Mouse (Mus musculus) heart, embryonic 14.5 days (tissue): Measurements from ENCODE around the gene Ugcg. TPM values are rescaled to one million over a fixed set of nuclear protein-coding genes. Genes with fewer than 3 reads are reported as not detected.

Experiments
- ATAC-seq: fragments of 200-750 bp; cut with Nextera tagmentation; 2 replicates; pipeline ENCODE4 v1.8.0; 2017; ENCODE audit warnings: low read depth, moderate TSS enrichment; ENCODE audit not compliant: insufficient number of reproducible peaks, insufficient read depth, low FRiP score
- H3K27ac ChIP-seq, 2 experiments: fragments of 200-500 bp in 1 of 2; fragments of 300-500 bp in 1 of 2; sonication (generic) in 1 of 2; replicated peaks in 1 of 2; 2 replicates each; pipeline ENCODE4 v1.5.1; 2012 to 2014; ENCODE audit warnings: low read depth in 2 of 2, low read length in 2 of 2, control low read depth in 1 of 2, mild to moderate bottlenecking in 1 of 2, mixed read lengths in 1 of 2; ENCODE audit not compliant: control insufficient read depth in 1 of 2, insufficient read depth in 1 of 2
- H3K27me3 ChIP-seq: fragments of 300-500 bp; sonication (generic); 2 replicates; pipeline ENCODE4 v1.6.1; 2014; ENCODE audit warnings: mild to moderate bottlenecking, low read length, control low read depth; ENCODE audit not compliant: control insufficient read depth, insufficient read depth
- H3K36me3 ChIP-seq: fragments of 300-500 bp; sonication (generic); 2 replicates; pipeline ENCODE4 v1.6.1; 2014; ENCODE audit warnings: mild to moderate bottlenecking, control low read depth, low read length, mixed read lengths; ENCODE audit not compliant: control insufficient read depth, insufficient read depth
- H3K4me1 ChIP-seq, 2 experiments: fragments of 200-500 bp in 1 of 2; fragments of 300-500 bp in 1 of 2; sonication (generic) in 1 of 2; 2 replicates each; pipeline ENCODE4 v1.6.1; 2012 to 2014; ENCODE audit warnings: low read length in 2 of 2, control low read depth in 1 of 2, mixed read lengths in 1 of 2; ENCODE audit not compliant: control insufficient read depth in 2 of 2, insufficient read depth in 2 of 2
- H3K4me2 ChIP-seq: fragments of 300-500 bp; sonication (generic); 2 replicates; pipeline ENCODE4 v1.6.1; 2014; ENCODE audit warnings: mild to moderate bottlenecking, low read length
- H3K4me3 ChIP-seq, 2 experiments: fragments of 200-500 bp in 1 of 2; fragments of 300-500 bp in 1 of 2; sonication (generic) in 1 of 2; 2 replicates each; pipeline ENCODE4 v1.5.1; 2012 to 2014; ENCODE audit warnings: low read length in 2 of 2, mild to moderate bottlenecking in 2 of 2, control low read depth in 1 of 2, low read depth in 1 of 2, moderate library complexity in 1 of 2; ENCODE audit not compliant: control insufficient read depth in 1 of 2, insufficient read depth in 1 of 2
- H3K9ac ChIP-seq: fragments of 300-500 bp; sonication (generic); 2 replicates; pipeline ENCODE4 v1.6.1; 2014; ENCODE audit warnings: mild to moderate bottlenecking, low read length
- H3K9me3 ChIP-seq: fragments of 300-500 bp; sonication (generic); 2 replicates; pipeline ENCODE4 v1.6.1; 2016; ENCODE audit warnings: low read length, control low read depth; ENCODE audit not compliant: control insufficient read depth
- WGBS: fragments of 180-500 bp; shearing (Covaris S2); extraction: QIAGEN DNeasy Blood & Tissue Kit; methylation state at CpG from one replicate; pipeline ENCODE4 v1.1.7; 2014; 5-methylcytosine and 5-hydroxymethylcytosine counted together
- polyA plus RNA-seq: library from polyadenylated mRNA; unstranded; fragments of >200 nt; fragmentation: Nextera tagmentation; extraction: Ambion mirVana; gene quantifications from 2 replicates; pipeline ENCODE4 v1.2.1, GENCODE M21; 2014

Ugcg gene
- polyA plus RNA-seq, 1 experiment from 2014 or later, result 11.0 TPM

DNA sequence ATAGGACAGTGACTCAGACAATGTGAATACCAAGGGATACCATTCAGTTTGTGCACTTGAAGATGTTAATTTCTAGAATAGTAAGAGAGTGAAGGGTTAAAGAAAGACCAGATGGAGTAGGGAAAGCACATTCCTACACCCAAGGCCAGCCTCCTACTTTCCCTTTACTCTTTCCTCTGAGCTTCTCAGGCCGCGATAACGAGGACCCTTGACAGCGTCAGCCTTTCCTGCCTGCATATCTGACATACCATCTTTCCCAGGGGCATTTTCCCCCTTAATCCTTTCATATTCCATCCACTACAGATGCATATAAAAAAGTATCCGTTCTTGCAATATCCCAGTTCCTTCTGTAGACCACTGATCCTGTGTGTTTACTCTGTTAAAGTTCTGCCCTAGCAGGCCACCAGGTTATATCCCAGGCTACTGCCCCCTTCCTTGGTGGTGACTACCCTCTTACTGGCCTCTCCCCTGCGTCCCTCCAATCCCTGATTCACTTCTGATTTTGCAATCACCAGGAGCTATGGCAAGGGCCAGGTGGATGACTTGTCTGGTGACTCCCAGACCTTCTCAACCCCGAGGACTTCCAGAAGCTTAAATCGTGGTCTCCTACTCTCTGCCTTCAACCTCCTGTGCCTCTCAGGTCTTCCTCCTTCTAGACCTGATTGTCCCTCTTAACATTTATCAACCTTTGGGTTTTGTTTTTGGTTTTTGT lies 27.9 kb upstream of the Ugcg start:
- WGBS, result 37% methylated on average over 8 of the region's 8 CpGs
- peaks cover 14 to 24% of the 10 kb centered on the region in 2 experiments for H3K4me1 ChIP-seq
- H3K9ac ChIP-seq, result no peak overlapping the region
- no peak overlapping the region for H3K27ac ChIP-seq
- H3K4me3 ChIP-seq, result no peak overlapping the region
- no peaks in the 10 kb centered on the region for H3K9me3 ChIP-seq
- H3K36me3 ChIP-seq, result no peaks in the 10 kb centered on the region
- no peaks in the 10 kb centered on the region for H3K27me3 ChIP-seq
- ATAC-seq, result no peak
- no peak overlapping the region for H3K4me2 ChIP-seq

- ATAC-seq, result no peak
- peaks cover 2 to 8% of the 10 kb centered on the region in 2 experiments; a peak in 2 of 4 replicates for H3K4me1 ChIP-seq
- WGBS, result 58% methylated on average over 2 of the region's 2 CpGs
- no peak overlapping the region for H3K4me3 ChIP-seq
- H3K9ac ChIP-seq, result no peak overlapping the region
- H3K27me3 ChIP-seq, result no peaks in the 10 kb centered on the region
- H3K27ac ChIP-seq, result no peak overlapping the region
- no peak overlapping the region for H3K4me2 ChIP-seq
- H3K9me3 ChIP-seq, result no peaks in the 10 kb centered on the region
- no peaks in the 10 kb centered on the region for H3K36me3 ChIP-seq
Measured at GRCm38 (mm10) chr4:59164034-59164433, 25.0 kb upstream of the Ugcg start.

DNA sequence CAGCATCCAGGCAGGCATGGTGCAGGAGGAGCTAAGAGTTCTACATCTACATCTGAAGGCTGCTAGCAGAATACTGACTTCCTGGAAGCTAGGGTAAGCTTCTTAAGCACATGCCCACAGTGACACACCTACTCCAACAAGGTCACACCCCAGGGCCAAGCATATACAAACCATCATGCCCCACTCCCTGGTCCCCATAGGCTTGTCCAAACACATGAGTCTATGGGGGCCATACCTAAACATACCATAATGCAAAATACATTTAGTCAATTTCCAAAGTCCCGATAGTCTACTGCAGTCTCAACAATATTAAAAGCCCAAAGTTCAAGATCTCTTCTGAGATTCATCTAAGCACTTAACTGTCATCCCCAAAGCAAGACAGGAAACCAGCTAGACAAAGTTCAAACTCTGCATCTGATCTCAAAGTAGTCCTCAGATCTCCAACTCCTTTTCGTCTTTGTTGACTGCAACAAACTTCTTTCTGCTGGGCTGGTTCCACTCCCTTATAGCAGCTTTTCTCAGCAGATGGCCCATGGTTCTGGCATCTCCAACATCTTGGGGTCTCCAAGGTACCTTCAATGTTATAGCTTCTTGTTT lies 21.7 kb upstream of the Ugcg start:
- no peak overlapping the region for H3K27ac ChIP-seq
- ATAC-seq, result no peak
- H3K27me3 ChIP-seq, result no peaks in the 10 kb centered on the region
- 83% methylated on average over 2 of the region's 2 CpGs for WGBS
- H3K4me1 ChIP-seq, result no peaks in the 10 kb centered on the region
- H3K36me3 ChIP-seq, result no peaks in the 10 kb centered on the region
- H3K9ac ChIP-seq, result no peak overlapping the region
- H3K4me3 ChIP-seq, result no peak overlapping the region
- H3K9me3 ChIP-seq, result no peaks in the 10 kb centered on the region
- H3K4me2 ChIP-seq, result no peak overlapping the region

DNA sequence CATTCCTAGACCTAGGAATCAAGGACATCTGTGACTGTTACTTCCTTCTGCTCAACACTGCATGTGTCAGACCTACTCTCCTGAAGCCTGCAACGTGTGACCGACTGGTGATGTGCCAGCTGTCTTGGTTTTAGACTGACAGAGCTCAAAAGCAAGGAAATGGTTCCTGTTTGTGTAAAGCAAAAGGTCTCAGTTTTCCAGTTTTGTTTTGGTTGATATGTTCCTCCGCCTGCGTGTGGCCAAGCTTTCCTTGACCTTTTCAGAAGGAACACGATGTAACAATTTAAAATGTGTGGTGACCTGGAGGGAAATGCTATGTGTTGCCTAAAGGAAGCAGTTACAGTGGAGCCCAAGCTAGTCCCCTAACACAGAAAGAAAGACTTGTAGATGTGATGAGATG lies 19.1 kb upstream of the Ugcg start:
- Histone ChIP-seq H3K4me1 (peaks cover 7 to 8% of the 10 kb centered on the region in 2 experiments), H3K27ac (no peak overlapping the region), H3K4me3 (no peak overlapping the region), H3K9ac (no peak overlapping the region), H3K36me3 (no peaks in the 10 kb centered on the region), H3K27me3 (no peaks in the 10 kb centered on the region), H3K4me2 (no peak overlapping the region), H3K9me3 (no peaks in the 10 kb centered on the region)
- ATAC-seq, result no peak
- WGBS, result 69% methylated on average over 5 of the region's 5 CpGs

- Histone ChIP-seq H3K36me3 (no peaks in the 10 kb centered on the region), H3K4me2 (no peak overlapping the region), H3K9me3 (no peaks in the 10 kb centered on the region), H3K4me1 (peaks cover 10 to 20% of the 10 kb centered on the region in 2 experiments), H3K4me3 (no peak overlapping the region), H3K27ac (no peak overlapping the region), H3K27me3 (no peaks in the 10 kb centered on the region), H3K9ac (no peak overlapping the region)
- WGBS, result 37% methylated on average over 2 of the region's 2 CpGs
- ATAC-seq, result no peak
Measured at GRCm38 (mm10) chr4:59172616-59173015, 16.4 kb upstream of the Ugcg start.

DNA sequence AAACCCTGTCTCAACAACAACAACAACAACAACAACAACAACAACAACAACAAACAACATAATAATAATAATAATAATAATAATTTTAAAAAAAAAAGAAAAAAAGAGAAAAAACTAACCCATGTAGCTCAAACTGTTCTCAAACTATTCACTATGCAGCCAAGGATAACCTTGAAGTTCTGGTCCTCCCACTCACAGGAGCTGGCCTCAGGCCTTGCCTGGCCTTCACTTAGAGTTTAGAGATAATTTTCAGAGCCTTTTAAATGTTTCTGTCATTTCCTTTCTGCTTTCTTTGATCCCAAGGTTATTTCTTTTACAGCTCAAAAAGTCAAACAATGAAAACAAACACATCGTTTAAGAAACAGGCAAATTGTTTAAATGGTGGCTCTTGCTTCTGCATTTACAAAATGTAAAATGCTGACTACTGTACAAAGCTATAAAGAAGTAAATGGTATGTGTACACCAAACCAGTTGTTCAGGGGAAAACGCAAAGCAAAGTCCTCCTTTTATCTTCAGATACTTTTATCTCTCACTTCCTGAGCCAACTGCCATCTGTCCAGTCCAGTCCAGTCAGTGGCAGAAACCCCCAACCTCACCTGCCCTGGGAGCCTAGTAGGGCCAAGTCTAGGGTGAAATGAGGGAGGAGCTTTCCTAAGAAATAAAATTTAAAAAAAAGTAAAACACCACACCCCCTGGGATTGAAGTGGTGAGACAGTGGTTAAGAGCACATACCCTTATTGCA lies 15.7 kb upstream of the Ugcg start:
- H3K27ac ChIP-seq, result no peak overlapping the region
- H3K4me2 ChIP-seq, result no peak overlapping the region
- H3K4me1 ChIP-seq, result peaks cover 10 to 20% of the 10 kb centered on the region in 2 experiments
- no peaks in the 10 kb centered on the region for H3K27me3 ChIP-seq
- H3K9ac ChIP-seq, result no peak overlapping the region
- no peaks in the 10 kb centered on the region for H3K9me3 ChIP-seq
- H3K4me3 ChIP-seq, result no peak overlapping the region
- H3K36me3 ChIP-seq, result no peaks in the 10 kb centered on the region
- 55% methylated on average over 2 of the region's 2 CpGs for WGBS
- no peak for ATAC-seq

DNA sequence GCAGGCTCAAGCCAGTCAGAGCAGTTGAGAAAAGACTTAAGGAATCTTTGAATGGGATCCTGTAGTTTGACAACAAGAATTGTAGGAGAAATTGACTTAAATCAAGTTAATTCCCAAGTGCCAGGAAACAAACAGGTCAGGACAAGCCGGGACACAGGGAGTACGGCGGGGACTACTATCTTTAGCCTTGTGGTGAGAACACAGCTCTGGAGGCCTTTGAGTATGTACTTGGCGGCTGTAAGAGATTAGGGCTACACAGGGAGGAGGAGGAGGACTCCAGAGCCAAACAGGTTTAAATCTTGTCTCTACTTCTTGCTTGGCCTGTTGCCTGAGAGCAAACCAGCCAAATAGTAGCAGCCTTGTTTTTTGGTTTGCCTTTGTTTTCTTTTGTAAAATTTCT lies 14.1 kb upstream of the Ugcg start:
- no peaks in the 10 kb centered on the region for H3K9me3 ChIP-seq

More for the DNA sequence above, 14.1 kb upstream of the Ugcg start:
- no peak overlapping the region for H3K4me3 ChIP-seq
- H3K27me3 ChIP-seq, result no peaks in the 10 kb centered on the region
- no peaks in the 10 kb centered on the region for H3K36me3 ChIP-seq
- WGBS, result 8% methylated on average over 4 of the region's 4 CpGs
- 0 out of 2 replicates have a peak overlapping the region, but pooled peaks have one; percentile 28 for H3K4me2 ChIP-seq
- 0 out of 4 replicates have a peak overlapping the region, but pooled peaks of 1 of the 2 experiments have one; percentile 15 for H3K27ac ChIP-seq
- ATAC-seq, result peak; percentile 72; the same call in 1 of the 2 replicates
- H3K9ac ChIP-seq, result no peak overlapping the region
- H3K4me1 ChIP-seq, result peaks cover 10 to 20% of the 10 kb centered on the region in 2 experiments
